Mouse (Mus musculus): ENCODE results near the gene Taf3.

Taf3 gene

GRCm38 (mm10) chr2:9889651-9890183 lies 158.7 kb downstream of the Taf3 start, which contains the start of gene Gata3:
Gata3 (minus strand) TSS chr2:9890034.
- no peak for DNase-seq (ENCODE audit: low spot score in 2 of 2)

GRCm38 (mm10) chr2:9888913-9889650 lies 159.3 kb downstream of the Taf3 start, which contains the start of gene 9230102O04Rik:
9230102O04Rik (minus strand) TSS chr2:9889540.
- no peak for DNase-seq (ENCODE audit: low spot score in 2 of 2)

GRCm38 (mm10) chr2:9887636-9888035 lies 160.8 kb downstream of the Taf3 start:
- no peak for DNase-seq (ENCODE audit: low spot score in 2 of 2)

- DNase-seq (ENCODE audit: low spot score in 2 of 2): no peak
Measured at GRCm38 (mm10) chr2:9886921-9887610, 161.3 kb downstream of the Taf3 start.

GRCm38 (mm10) chr2:9886031-9886430 lies 162.4 kb downstream of the Taf3 start:
- no peak for DNase-seq (ENCODE audit: low spot score in 2 of 2)

GRCm38 (mm10) chr2:9885217-9885770 lies 163.1 kb downstream of the Taf3 start:
- DNase-seq (ENCODE audit: low spot score in 2 of 2): no peak

GRCm38 (mm10) chr2:9884533-9885216 lies 163.7 kb downstream of the Taf3 start:
- no peak for DNase-seq (ENCODE audit: low spot score in 2 of 2)

- DNase-seq (ENCODE audit: low spot score in 2 of 2): no peak
Measured at GRCm38 (mm10) chr2:9883803-9884532, 164.4 kb downstream of the Taf3 start.

GRCm38 (mm10) chr2:9882926-9883802 lies 165.2 kb downstream of the Taf3 start:
- DNase-seq (ENCODE audit: low spot score in 2 of 2): no peak

- no peak for DNase-seq (ENCODE audit: low spot score in 2 of 2)
Measured at GRCm38 (mm10) chr2:9882371-9882925, 165.9 kb downstream of the Taf3 start.

GRCm38 (mm10) chr2:9881611-9882023 lies 166.8 kb downstream of the Taf3 start:
- no peak for DNase-seq (ENCODE audit: low spot score in 2 of 2)

GRCm38 (mm10) chr2:9881051-9881591 lies 167.3 kb downstream of the Taf3 start, which contains the start of gene 4930412O13Rik:
4930412O13Rik (plus strand) TSS chr2:9881252.
- DNase-seq (ENCODE audit: low spot score in 2 of 2): no peak

- no peak for DNase-seq (ENCODE audit: low spot score in 2 of 2)
Measured at GRCm38 (mm10) chr2:9880271-9880670, 168.1 kb downstream of the Taf3 start.

GRCm38 (mm10) chr2:9879493-9879892 lies 168.9 kb downstream of the Taf3 start:
- peak; percentile 51 to 87 for DNase-seq (ENCODE audit: low spot score in 2 of 2)

GRCm38 (mm10) chr2:9879092-9879491 lies 169.3 kb downstream of the Taf3 start:
- peak in 1 of 2 experiments; percentile 28 for DNase-seq (ENCODE audit: low spot score in 2 of 2)

- DNase-seq (ENCODE audit: low spot score in 2 of 2): peak in 1 of 2 experiments; percentile 43
Measured at GRCm38 (mm10) chr2:9878564-9879081, 169.8 kb downstream of the Taf3 start.

GRCm38 (mm10) chr2:9877966-9878563 lies 170.3 kb downstream of the Taf3 start:
- DNase-seq (ENCODE audit: low spot score in 2 of 2): no peak

- DNase-seq (ENCODE audit: low spot score in 2 of 2): peak in 1 of 2 experiments; percentile 18
Measured at GRCm38 (mm10) chr2:9877326-9877690, 171.1 kb downstream of the Taf3 start.

Measured in spleen, postnatal 10 days (tissue).